Mouse (Mus musculus) adrenal gland, postnatal 0 days (tissue): ENCODE data around the gene Recql5. TPM values are rescaled to one million over a fixed set of nuclear protein-coding genes. Genes with fewer than 3 reads are reported as not detected.

Experiments
- polyA plus RNA-seq: library from polyadenylated mRNA; unstranded; fragments of >200 nt; fragmentation: Nextera tagmentation; extraction: Ambion mirVana; gene quantifications from 2 replicates; pipeline ENCODE4 v1.2.1, GENCODE M21; 2015

Recql5 gene
- polyA plus RNA-seq: 6.3 and 12.8 TPM in 2 replicates

GRCm38 (mm10) chr11:115933108-115933746, at the start of gene Recql5, which contains the start of gene Sap30bp:
Gene Recql5 (minus strand): TSS chr11:115933477.
Gene Sap30bp (plus strand): TSS chr11:115933282.

DNA sequence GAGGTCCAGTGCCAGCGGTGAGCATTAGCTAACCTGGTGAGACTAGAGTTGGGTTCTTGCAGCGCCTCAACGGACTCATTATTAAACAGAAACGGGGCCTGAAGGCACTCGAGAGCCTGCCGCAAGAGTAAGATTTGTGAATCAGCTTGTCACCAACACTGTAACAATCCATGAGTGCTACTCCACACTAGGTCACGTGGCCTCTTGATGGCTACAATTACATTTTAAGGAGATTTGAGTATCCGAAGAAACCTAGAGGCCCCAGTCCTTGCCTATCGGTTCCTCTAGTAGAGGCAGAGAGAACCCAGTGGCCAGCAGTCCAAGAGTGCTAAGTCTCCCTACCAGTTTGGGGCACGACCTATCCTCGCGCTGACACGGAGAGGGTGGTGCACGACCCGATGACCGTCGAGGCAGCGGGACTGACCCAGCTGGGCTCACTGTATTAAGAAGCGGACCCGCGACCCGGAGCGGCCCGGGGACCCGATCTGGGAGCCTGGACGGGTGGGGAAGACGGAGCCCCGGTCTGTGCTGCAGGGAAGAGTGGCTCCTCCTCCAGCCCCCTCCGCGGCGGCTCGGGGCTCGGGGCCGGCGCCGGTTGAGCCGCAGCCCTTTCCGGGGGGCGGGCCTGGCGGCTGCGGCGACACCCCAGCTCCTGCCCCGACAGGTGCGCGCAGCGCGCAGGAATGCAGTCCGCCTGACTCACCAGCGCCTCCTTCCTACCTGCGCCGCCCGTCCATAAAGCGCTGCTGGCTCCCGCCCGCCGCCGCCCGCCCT, 41.2 kb upstream of the Recql5 start, which contains the start of gene Itgb4:
Itgb4 (plus strand) TSS at position 401 of the 774 bp plus-strand sequence.

GRCm38 (mm10) chr11:115911632-115912376, 21.5 kb downstream of the Recql5 start, which contains the start of gene Smim6:
Gene Smim6 (plus strand): TSS chr11:115912017.

DNA sequence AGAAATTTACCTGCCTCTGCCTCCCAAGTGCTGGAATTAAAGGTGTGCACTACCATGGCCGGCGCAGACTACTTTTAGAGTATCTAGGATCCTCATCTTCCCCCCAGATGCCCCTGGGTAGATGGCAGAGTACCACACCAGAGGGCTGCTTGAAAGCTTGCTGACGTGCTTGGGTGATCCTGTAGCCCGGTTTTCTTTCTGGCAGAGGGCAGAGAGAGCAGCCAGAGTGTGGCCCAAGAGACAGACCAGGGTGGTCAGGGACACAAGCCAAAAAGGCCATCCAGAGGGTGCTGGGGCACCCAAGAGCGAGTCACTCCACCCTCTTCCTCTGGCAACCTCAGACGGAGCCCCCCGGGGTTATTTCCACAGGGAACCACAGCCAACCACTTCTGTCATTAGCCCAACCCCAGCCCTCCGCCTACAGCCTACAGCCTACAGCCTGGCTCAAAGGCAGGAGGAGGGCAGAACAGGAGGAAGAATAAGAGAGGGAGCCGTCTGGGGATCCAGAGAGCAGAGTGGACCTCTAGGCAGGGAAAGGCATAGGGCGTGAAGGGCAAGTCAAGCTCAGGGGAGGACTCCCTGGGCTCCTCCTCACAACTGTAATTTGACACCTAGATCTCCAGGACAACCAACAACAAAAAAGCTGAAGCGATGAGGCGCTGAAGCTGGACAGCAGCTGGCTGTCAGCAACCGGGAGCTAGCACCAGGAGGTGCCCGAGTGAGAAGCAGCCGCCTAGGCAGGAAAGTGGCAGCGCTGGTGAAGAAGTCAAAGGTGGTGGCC, 33.6 kb downstream of the Recql5 start, which contains the start of gene Smim5:
Smim5 (plus strand) TSS at position 481 of the 781 bp plus-strand sequence.

DNA sequence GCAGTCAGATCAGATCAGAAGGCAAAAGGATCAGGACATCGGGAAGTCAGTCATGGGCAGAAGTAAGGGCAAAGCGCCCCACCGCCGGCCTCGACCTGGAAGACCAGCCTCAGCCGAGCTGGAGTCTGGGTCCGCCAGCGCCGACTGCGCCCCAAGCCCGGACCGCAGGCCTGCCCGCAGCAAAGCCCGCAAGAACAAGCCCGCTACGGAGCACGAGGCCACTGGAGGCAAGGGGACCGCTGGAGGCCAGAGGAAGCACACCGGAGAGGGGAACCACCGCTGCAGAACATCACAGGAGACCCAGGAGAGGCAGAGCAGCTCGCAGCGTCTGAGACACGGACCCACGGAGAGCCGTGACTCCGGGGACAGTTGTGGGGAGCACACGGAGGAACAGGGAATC, 74.9 kb downstream of the Recql5 start, which contains the start of gene Myo15b:
Myo15b (plus strand) TSS at position 53 of the 400 bp plus-strand sequence.

Other genes starting within 250 kb of the Recql5 start
- 77.1 and 89.8 TPM in 2 replicates for gene Grb2, start 224.9 kb downstream of the Recql5 start, polyA plus RNA-seq
- gene Tmem94, start 168.0 kb downstream of the Recql5 start, polyA plus RNA-seq: 11.3 and 18.4 TPM in 2 replicates
- 10.1 and 12.8 TPM in 2 replicates for gene Caskin2, start 119.8 kb downstream of the Recql5 start, polyA plus RNA-seq
- 15.9 and 20.0 TPM in 2 replicates for gene Tsen54, start 118.8 kb downstream of the Recql5 start, polyA plus RNA-seq
- 4.5 and 6.5 TPM in 2 replicates for gene Llgl2, start 109.4 kb downstream of the Recql5 start, polyA plus RNA-seq
- 0.32 and 1.4 TPM in 2 replicates for gene Myo15b, start 75.1 kb downstream of the Recql5 start, polyA plus RNA-seq
- gene Smim5, start 33.5 kb downstream of the Recql5 start, polyA plus RNA-seq: 6.9 and 8.5 TPM in 2 replicates
- gene Smim6, start 21.5 kb downstream of the Recql5 start, polyA plus RNA-seq: 1.3 and 1.4 TPM in 2 replicates
- gene Sap30bp, start 195 bp downstream of the Recql5 start, polyA plus RNA-seq: 41.6 and 42.6 TPM in 2 replicates
- 2.2 and 3.0 TPM in 2 replicates for gene Itgb4, start 41.2 kb upstream of the Recql5 start, polyA plus RNA-seq
- gene Galk1, start 79.2 kb upstream of the Recql5 start, polyA plus RNA-seq: 111 and 122 TPM in 2 replicates
- 1,269 and 1,294 TPM in 2 replicates for gene H3f3b, start 94.5 kb upstream of the Recql5 start, polyA plus RNA-seq
- gene Unk, start 96.8 kb upstream of the Recql5 start, polyA plus RNA-seq: 13.7 and 18.1 TPM in 2 replicates
- 2.0 TPM in 2 replicates for gene Unc13d, start 144.5 kb upstream of the Recql5 start, polyA plus RNA-seq
- gene Wbp2, start 153.5 kb upstream of the Recql5 start, polyA plus RNA-seq: 123 and 155 TPM in 2 replicates
- 23.7 and 29.6 TPM in 2 replicates for gene Trim47, start 193.7 kb upstream of the Recql5 start, polyA plus RNA-seq
- gene Trim65, start 197.7 kb upstream of the Recql5 start, polyA plus RNA-seq: 3.2 and 3.5 TPM in 2 replicates
- gene Mrpl38, start 205.4 kb upstream of the Recql5 start, polyA plus RNA-seq: 52.3 and 86.2 TPM in 2 replicates
- gene Fbf1, start 234.7 kb upstream of the Recql5 start, polyA plus RNA-seq: 12.9 and 18.1 TPM in 2 replicates